Mouse (Mus musculus) layer of hippocampus, postnatal 25 days (tissue): ENCODE measurements around the gene St6galnac4. TPM values are rescaled to one million over a fixed set of nuclear protein-coding genes. Genes with fewer than 3 reads are reported as not detected.

Experiments used
- DNase-seq, 2 experiments: peaks; one replicate each; pipeline ENCODE4 v3.0.0; 2022; ENCODE audit warnings: mixed read lengths in 2 of 2, low spot score in 1 of 2; ENCODE audit errors: extremely low spot score in 1 of 2
- total RNA-seq, 2 experiments: library from RNA; stranded (reverse); gene quantifications; 2 replicates each; pipeline ENCODE4 v1.2.3; 2021

Gene St6galnac4
- total RNA-seq, 2 experiments from 2014 or later: 41.4 to 48.8 TPM

DNA sequence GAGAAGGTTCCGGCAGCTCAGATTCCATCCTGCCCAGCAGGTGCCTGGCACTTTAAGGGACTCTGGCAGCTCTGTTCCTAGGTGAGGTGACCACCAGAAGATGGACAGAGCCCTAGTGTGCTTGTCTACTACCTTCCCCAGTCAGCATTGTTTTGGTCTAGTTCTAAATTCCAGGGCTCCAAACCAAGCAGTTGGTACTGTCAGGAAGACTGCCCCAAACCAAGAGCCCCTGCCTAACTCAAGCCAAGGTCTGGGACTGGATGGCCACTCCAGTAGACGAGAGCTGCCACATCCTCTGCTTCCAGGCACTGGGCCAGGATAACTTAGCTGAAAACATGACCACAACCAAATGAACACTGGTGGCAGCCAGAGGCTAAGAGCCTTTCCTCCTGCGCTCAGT is 18.0 kb upstream of the St6galnac4 start:
- DNase-seq: no peak

DNA sequence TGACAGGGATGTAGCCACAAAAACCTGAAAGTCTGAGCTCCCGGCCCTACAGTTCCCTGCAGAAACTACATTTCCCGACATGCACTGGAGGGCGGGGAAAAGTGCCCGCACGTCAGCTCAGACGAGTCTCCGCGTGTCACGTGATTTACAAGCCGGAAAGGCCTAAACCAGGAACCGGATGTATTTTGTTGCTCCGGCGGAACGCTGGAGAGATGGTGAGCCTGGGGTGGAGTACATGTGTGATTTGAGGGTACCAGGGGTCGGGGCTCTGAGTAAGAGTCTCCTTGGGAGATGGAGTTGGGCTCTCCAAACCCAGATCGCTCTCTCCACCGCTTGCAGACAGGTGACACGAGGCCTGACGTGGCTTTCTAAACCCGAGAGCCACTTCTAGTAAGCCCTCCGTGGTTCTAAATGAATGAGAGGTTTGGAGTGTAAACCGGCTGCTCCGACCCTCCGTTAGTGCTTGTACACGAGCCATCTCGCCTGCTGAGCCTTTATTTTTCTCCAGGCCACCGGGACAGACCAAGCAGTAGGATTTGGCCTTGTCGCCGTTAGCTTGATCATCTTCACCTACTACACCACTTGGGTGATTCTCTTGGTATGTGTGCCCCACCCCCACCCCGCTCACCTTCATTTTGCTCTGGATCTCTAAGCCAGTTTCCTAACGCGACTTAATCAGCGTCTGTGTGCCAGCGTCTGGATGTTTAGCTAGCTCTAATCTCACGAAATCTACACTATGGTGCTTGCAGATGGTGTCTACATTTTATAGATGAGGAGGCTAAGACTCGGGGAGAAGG is 16.0 kb upstream of the St6galnac4 start, which contains the start of gene Dpm2:
Gene Dpm2 (plus strand): TSS at position 161 of the 797 bp plus-strand sequence.
- peak; percentile 73 to 78 for DNase-seq

DNA sequence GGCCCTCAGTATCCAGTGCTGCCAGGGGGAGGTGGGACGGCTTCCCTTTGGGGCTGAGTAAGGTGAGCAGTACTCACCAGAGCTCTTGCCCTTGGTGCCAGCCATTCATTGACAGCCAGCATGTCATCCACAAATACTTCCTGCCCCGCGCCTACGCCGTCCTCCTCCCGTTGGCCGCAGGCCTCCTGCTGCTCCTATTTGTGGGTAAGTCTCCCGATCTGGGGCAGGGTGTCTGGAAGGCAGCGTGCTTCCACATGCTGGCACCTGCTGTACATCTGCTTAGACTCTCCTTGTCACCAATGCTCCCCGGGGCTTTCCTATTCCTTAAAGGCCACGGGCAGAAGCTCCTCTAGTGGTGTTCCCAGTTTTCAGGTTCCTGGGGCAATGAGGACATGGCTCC is 14.7 kb upstream of the St6galnac4 start:
- DNase-seq: no peak

DNA sequence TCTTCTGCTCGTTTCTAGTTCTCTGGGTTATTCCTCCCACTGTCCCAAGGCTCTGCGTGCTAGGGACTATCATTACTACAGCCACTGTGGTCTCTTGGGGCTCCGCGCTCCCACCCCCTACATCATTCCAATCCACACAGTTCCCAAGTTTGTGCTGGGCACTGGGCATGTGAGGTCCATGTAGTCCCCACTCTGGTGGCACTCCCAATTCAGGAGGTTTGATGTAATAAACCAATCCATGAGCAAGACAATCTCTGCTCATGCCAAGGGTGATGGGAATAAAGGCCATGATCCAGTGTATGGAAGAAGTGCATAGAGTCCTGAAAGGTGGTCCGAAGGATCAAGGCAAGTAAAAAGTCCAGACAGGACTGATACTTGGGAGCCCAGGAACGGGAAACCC is 12.4 kb upstream of the St6galnac4 start, which contains the start of gene Pip5kl1:
Gene Pip5kl1 (plus strand): TSS at position 301 of the 400 bp plus-strand sequence.
- DNase-seq: no peak

DNA sequence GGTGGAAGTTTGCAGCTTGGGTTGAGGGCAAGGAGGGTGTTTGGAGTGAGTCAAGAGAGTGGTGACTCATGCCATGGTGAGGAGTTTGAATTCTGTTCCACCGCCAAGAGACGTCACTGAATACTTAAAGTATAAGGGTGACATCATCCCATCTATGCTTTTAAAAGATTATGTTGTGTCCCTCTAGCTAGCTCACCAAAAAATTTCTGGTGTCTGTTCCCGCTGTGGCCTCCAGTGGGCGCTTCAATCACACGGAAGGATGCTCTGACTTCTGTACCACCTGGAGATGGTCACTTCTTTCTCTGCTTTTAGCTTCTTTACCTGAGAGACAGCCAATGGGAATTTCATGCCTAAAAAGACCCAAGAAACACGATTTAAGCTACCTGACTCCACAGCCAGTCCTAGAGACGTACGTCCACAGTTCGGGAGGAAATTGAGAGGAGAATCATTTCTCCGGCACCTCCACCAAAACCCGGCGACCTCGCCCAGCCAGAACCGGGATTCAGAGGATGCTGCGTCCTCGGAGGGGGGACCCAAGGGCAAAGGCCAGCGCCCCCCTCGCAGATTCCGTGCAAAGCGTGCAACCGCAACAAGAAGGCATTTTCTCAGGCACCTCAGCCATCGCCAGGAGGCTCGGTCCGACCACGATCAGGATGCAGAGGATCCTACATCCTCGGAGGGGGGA is 11.9 kb upstream of the St6galnac4 start:
- DNase-seq: peak in 1 of 2 experiments; percentile 62

DNA sequence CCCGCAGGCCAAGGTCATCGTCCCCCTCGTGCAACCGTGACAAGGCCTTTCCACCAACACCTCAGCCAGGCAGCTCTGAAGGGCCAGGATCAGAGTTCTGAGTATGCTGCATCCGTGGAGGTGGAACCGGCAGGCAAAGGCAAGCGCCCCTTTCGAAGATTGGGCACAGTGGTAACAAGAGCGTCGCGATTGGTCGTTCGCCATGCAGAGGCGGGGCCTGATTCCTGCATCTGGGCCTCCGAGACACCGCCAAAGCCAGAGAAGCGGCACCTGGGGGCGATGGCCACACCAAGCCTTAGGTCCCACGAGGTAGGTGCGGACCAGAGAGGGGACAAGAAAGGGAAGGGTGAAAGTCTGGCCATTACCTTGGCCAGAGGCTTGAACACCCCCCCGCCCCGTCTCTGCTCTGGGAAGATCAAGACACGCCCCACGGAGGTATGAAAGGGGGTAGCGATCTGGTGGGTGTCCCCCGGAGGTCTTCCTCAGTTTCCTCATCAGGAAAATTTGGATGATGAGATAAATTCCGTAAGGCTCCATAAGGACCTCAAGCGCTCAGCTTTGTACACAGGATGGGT is 11.2 kb upstream of the St6galnac4 start, which contains the start of gene 9430097D07Rik:
Gene 9430097D07Rik (minus strand): TSS at position 99 of the 575 bp plus-strand sequence.
- peak in 1 of 2 experiments; percentile 55 for DNase-seq

DNA sequence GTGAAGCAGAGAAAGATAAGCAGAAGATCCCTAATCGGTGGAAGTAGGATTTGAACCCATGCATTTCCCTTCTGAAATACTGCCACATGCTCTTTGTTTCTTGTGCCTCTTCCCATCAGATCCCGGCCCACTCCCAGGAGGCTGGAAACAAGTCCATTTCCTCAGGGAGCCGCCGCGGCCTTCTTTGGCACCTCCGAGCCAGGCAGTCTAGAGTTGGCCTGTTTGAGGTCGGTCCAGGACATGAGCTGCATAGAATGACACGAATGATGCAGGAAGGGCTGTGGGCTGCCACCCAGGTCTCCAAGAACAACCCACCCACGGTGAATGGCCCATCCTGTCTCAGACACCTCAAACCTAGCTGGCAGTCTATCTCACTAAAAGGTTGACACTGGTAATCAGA is 10.4 kb upstream of the St6galnac4 start:
- no peak for DNase-seq

DNA sequence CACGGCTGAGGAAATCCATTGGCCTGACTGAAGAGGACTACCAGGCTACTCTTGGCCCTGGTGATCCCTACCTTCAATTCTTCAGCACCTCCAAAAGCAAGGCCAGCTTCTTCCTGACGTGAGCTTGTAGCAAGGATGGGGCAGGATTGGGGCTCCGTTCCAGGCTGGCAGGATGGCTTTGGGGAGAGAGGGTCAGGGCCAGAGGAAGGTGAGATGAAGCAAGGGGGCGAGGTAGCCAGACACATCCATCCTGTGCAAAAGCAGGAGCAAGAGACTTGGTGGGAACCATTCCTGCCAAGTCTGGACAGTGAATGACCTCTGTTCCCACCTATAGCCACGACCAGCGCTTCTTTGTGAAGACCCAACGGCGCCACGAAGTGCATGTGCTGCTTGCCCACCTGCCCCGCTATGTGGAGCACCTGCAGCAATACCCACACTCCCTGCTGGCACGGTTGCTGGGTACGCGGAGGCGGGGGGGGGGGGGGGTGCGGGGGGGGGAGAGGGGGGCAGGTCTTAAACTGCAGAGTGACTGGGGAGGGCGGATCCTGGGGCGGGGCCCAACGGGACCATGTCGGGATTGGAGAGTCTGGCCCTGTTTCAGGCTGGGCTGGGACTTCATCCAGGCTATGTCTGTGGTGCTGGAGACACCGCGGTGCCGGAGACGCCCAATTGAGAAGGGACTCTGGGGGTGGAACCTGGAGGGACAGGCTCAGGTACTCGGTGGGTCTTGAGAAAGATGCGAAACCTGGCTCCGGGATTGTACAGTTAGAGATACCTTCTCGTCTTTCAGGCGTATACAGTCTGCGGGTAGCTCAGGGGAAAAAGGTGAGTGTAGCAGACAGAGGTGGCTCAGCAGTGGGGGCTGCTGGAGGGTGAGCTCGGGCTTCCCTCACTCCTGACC is 8.5 kb upstream of the St6galnac4 start:
- no peak for DNase-seq

DNA sequence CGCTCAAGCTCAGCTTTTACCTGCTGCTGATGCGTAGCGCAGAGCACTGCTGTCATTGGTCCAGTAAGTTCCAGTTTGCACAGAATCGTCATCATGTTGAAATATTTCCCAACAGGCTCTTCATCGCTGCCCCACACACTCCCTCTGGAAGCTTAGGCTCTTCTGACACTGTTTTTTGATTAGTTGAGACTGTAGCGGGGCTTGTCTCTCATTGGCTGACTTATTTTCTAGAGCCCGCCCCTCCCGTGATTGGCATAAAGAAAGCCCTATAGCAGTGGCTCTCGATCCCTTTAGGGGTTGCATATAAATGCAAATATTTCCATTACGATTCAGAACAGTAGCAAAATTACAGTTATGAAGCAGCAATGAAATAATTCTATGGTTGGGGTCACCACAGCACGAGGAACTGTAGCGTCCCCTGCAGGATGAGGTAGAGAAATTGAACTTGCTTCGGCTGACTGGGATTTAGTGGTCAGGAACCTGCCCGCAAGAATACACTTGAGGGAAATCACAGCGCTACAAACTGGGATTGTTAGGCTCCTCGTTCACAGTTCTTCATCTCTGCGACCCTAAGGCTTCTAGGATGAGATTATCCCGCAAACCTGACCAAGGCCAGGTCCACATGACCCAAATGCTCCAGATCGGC is 5.3 kb upstream of the St6galnac4 start:
- DNase-seq: peak in 1 of 2 experiments; percentile 71

DNA sequence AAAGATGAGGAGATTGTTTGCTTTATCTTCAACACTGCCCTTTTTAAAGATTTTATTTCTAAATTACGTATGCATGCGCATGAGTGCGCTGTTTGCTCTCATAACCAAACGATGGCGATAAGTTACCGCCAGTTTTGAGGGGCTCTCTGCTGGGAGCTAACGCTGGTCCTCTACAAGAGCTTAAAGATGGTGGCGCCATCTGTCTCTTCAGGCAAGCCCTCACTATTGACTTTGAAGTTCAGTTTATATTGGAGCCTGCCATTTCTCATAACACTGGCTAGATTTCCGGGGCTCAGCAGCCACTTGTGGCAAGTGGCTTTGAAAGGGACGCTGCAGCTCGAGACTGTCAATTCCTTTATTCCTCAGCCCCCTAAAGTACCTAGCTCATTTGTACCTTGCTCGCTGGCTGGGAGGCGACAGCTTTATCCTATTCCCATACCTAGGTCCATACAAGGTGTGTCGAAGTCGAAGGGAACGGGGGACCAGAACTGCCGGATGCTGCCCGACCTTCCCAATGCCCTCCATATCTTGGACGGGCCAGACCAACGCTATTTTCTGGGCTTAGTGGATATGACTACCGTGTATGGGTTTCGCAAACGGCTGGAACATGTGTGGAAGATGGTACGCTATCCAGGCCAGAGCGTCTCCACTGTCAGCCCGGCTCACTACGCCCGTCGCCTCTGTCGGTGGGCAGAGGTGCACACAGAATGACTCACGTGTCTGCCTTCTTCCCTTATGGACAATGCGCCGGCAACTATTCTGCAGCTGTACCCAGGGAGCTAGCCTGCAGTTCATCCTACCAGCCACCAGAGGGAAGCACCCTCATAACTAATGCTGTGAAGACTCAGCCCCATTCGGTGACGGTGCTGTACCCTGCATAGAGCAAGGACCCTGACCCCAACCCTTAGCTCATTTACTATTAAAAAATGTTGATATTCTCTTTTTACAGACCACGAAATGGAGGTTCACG is 3.8 kb upstream of the St6galnac4 start:
- peak in 1 of 2 experiments; percentile 78 for DNase-seq

DNA sequence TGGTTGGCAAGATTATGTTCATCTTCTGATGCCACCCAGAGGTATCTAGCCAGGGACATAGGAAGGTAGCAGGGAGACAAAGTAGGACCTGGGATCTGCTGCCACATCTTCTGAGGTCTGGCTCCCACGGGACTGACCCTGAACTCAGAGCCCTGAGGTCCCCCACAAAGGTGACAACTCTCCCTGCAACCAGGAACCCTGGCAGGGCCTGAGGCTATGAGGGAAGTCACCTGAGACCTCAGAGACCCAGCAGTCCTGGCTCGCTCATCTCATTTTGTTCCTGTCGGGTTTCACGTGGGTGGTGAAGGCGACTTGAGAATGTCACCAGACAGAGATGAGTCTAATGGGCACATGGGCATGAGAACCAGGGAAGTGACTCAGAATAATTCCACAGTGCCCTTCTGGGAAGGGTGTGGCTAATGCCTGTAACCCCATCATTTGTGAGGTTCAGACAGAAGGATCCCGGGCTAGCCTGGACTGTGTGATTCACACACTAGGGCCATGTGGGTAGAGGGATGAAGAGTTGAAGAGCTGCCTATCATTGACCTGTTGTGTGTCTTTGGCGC is 1.7 kb upstream of the St6galnac4 start:
- DNase-seq: no peak

DNA sequence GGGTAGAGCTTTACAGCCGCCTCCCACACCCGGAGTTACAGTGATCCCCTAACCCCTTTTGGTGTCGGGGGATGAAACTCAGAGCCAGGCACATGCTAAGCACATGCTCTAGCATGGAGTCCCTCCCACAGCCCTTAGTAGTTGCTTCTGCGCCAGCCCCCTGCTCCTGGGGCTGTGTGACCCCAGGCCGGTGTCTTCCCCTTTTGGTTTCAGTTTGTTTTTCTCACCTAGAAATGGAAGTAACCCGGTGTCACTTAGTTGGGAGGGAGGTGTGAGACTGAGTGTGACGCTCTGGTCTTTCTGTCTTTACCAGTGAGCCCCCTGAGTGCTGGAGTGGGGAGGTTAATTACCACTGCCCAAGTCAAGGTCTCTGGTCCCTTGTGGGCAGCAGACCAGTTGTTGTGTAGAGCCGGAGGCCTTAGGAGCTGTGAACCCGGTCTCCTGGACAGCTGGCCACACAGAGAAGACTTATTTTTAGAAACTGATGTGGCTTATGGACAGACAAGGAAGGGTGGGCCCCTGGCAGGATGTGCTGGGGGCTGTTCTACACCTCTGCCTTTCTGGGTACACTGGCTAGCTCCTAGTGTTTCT is 931 bp downstream of the St6galnac4 start:
- no peak for DNase-seq

DNA sequence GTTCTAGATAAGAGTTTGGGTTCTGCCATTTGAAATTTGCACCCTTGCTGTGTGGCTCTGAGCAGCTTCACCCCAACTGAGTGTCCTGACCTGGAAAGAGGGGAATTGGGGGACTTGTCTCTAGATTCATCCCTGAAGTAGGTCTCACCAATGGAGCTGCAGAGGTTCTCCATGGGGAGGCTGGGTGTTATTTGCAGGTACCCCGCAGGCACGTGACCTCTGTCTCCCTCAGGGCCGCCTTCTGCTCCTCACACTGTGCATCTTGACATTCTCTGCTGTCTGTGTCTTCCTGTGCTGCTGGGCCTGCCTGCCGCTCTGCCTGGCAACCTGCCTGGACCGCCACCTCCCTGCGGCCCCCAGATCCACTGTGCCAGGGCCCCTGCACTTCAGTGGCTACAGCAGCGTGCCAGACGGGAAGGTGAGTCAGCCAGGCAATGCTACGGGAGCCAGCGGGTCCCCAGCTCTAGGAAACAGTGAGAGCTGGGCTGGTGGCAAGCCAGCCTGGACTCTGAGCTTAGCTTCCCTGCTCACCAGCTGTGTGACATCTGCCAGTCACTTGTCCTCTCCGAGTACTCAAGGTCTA is 2.4 kb downstream of the St6galnac4 start:
- no peak for DNase-seq

DNA sequence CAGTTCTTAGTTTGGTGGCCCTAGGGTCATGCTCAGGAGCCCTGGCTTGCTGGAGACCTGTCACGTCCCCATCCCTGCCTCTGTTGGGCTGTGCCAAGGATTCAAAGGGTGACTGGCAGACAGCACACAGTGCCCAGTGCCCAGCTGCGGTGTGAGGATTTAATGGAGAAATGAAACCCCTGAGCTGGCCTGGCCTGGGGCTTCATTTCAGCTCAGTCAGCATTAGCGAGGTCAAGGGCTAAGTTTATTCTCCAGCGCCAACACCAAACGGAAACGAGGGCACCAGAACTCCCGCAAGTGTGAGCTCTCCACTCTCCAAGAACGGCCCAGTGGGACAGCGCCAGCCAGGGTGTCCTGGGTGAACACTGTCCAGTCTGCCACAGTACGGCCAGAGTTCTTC is 3.3 kb downstream of the St6galnac4 start:
- no peak for DNase-seq

DNA sequence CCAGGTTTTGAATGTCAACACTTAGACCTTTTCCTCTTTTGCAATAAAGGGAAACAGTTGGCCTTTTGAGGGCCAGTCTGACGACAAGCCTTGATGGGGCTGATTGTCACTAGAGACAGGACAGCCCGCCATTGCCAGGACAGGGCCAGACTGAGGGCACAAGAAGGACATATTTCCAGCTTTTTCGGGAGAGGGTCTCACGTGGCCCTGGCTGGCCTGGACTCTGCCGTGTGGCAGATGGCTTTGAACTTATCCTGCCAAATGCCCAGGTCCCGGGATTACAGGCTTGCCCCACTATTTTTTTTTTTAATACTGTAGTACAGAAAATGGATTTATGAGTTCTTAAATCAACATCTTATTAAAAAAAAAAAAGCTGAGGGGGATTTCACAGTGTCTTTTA is 4.4 kb downstream of the St6galnac4 start:
- DNase-seq: no peak

DNA sequence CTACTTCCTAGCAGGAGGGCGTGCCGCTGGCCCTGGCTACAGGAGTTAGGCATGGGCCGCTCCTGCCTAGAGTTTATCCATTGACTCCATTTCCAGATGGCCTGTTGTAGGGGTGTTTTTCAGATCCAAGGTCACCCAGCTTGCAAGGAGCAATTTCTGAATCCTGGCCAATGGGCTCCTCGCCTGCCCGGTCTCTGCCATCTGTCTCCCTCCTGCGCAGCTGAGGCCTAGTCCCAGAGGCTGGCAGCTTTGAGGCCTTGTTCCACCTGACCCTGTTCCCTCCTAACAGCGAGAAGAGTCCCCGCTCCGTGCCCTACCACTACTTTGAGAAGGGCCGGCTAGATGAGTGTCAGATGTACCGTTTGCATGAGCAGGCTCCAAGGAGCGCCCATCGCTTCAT is 9.8 kb downstream of the St6galnac4 start:
- no peak for DNase-seq

DNA sequence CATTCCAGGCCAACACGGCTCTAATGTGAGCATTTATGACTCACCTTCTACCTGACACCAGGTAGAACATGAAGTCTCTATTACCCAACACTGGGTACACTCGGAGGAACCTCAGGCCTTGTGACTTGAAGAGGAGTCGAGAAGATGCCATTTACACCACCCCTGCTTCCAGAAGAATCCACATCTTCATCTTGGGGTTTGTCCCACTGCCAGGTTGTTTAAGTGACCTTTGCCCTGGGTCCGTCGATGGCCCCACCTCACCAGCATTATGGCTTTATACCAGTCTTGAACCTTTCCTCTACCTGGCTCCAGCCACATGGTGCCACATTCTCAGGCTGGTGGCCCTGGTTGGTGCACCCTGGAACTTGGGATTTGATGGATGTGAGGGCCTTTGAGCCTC is 10.4 kb downstream of the St6galnac4 start:
- no peak for DNase-seq
